Mouse (Mus musculus): Measurements from ENCODE around the gene Chmp5. TPM values are rescaled to one million over a fixed set of nuclear protein-coding genes. Genes with fewer than 3 reads are reported as not detected.
"Not testable (repeated sequence)": the region's sequence is repeated elsewhere in the genome, so short reads cannot be mapped to it uniquely, and the experiment has no call there.

Chmp5 gene
- total RNA-seq (2021): 100 to 1,000 TPM in 1 of 2 experiments, 10 to 100 TPM in 1; 95.1 to 114 TPM
- long read RNA-seq, experiment 1, transcript Chmp5-201 (8 exons, 1,519 nt): major isoform, 58 of 61 reads
- long read RNA-seq, experiment 1, partial matches to known transcripts: 3 of 61 reads
- long read RNA-seq, experiment 1, other reads (novel, unspliced or antisense): 0 of 61 reads
- long read RNA-seq, experiment 2, transcript Chmp5-201 (8 exons, 1,519 nt): major isoform, 207 of 211 reads
- long read RNA-seq, experiment 2, partial matches to known transcripts: 2 of 211 reads
- long read RNA-seq, experiment 2, other reads (novel, unspliced or antisense): 2 of 211 reads

DNA sequence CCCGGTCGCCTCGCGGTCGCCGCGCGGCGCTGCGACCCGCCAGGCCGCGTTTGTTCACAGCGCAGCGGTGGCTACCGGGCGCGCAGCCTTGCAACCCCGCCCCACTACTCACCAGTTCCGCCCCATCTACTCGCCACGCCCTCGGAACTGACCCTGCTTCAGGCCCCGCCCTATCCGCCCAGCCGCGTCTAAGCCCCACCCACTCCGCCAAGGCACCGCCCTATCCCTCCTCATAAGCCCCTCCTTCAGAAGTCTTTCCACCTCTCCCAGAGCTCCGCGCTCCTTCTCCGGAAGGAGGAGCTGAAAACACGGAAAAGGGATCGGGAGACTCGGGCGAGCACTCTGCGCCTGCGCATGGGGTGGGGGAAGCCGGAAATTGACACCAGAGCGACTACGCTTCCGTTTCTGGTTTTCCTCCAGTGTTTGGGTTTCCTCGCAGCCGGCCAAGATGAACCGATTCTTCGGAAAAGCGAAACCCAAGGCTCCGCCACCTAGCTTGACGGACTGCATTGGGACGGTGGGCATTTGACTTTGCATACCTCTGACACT lies at the start of gene Chmp5, which contains the start of gene Bag1:
Gene Chmp5, plus strand, starts transcription at position 248 of the 549 bp plus-strand sequence.
Gene Bag1, minus strand, starts transcription at position 135 of the 549 bp plus-strand sequence.
- peak; percentile 98 to 99 for DNase-seq (ENCODE audit: low spot score in 2 of 2)

DNA sequence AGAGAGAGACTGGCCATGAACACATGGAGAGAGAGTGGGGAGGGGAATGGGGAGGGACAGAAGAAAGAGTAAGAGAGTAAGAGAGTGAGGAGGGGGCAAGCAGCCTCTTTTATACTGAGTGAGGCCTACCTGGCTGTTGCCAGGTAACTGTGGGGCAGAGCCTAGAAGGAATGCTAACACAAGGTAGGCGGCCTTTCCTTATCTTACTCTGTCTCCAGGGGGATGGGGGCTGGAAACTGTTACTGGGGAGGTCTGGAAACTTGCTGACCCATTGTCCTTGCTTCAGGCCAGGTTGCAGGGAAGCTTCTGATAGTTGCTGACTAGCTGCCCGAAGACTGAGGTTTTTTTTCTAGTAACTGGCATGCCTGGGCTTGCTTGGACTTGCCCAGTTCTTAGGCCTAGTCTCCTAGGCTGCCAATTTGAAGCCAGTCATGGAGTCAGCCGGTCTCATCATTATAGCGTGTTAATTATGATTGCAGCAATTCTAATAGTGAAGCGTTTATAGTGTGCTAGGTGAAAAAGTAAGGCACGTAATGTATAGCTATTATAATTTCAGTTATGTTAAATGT lies 49.6 kb upstream of the Chmp5 start:
- DNase-seq (ENCODE audit: low spot score in 2 of 2): no peak

DNA sequence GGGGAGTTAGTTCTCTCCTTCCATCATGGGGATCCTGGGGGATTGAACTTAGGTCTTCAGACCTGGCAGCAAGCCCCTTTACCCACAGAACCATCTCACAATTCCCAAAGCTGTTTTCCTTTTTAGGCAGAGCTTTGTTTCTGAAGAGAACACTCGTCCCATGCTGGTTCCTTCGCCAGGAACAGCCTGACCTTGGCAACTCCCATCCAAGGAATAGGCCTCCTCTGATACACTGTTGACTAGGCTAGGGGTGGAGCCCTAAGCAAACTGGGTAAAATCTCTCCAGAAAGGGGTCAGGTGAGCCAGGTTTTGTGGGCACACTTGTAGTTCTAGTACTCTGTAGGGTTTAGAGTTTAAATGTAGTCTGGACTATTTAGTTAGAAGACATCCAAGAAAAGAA lies 48.9 kb upstream of the Chmp5 start:
- DNase-seq (ENCODE audit: low spot score in 2 of 2): no peak

DNA sequence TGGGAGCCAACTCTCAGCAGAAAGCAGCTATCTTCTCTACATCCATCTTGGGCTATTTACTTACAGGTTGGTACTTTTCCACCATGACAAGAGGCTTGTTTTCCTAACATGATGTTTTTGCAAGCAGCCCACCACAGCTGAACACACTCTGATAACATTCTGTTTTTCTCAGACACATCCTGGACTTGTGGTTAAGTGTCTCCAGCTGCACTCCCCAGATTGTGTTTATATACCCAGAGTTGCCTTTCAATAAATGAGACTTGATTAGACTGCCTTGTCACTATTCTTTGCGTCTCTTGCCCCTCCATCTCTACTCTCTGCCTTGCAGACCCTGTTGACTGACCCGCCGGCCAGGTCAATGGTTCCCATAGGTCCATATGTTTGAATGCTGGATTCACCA lies 48.1 kb upstream of the Chmp5 start:
- no peak for DNase-seq (ENCODE audit: low spot score in 2 of 2)

DNA sequence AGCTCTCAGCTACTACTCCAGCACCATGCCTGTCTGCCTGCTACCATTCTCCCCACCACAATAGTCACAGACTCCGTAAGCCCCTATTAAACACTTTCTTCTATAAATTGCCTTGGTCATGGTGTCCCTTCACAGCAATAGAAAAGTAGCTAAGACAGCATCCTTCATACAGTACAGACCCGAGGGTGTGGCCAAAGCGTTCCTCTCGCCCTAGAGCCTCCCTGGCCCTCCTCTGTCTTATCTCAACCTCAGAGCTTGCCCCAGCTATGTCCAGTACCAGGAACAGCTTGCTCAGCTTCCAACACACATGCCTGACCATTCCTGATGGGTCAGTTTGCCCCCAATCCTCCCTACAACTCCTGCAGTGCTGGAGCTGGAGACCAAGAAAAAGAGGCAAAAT lies 47.6 kb upstream of the Chmp5 start:
- DNase-seq (ENCODE audit: low spot score in 2 of 2): no peak

DNA sequence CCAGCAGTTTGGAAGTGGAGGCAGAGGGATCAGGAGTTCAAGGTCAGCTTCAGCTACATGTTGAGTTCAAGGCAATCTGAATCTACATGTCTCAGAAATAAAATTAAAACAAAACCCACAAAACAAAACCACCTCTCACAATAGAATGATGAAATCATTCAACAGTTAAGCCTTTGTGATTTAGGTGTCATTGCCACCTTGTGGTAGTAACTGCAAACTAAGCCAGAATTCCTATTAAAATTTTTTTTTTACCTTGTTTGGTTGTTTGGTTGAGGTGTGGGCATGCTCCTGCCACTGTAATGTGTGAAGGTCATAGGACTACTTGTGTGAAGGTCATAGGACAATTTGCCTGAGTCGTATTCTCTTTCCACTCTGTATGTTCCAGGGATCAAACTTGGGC lies 41.9 kb upstream of the Chmp5 start:
- DNase-seq (ENCODE audit: low spot score in 2 of 2): no peak

DNA sequence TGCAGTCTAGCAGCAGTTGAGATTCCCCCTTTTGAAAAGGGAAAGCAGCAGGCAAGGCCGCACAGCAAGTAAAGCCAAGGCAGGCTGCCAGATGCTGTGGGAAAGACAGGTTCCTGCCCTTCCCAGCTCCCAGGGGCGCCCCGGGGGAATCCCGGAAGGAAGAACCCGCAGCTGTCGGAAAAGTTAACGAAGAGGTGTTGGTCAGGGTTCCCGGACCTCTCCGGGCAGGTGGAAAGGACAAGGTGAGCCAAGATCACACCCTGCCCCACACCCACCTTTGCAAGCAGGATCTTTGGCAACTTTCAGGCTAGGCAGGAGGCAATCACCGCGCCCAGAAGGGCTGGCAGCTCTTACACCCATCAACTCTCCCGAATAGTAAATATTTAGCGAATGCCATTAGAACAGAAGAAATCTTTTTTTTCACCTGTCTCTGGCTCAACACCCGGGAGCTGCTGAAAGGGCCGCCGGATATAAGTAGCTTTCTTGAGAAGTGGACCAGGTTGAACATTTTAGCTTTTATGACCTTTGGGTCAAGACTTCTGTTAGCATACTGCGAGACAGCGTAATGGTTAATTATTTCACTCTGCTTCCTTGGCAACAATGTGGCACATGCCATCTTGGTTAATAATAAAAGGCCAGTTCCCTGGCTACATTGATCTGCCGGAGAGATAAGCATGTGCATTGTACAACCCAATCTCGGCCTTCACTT lies 39.8 kb upstream of the Chmp5 start:
- DNase-seq (ENCODE audit: low spot score in 2 of 2): no peak

DNA sequence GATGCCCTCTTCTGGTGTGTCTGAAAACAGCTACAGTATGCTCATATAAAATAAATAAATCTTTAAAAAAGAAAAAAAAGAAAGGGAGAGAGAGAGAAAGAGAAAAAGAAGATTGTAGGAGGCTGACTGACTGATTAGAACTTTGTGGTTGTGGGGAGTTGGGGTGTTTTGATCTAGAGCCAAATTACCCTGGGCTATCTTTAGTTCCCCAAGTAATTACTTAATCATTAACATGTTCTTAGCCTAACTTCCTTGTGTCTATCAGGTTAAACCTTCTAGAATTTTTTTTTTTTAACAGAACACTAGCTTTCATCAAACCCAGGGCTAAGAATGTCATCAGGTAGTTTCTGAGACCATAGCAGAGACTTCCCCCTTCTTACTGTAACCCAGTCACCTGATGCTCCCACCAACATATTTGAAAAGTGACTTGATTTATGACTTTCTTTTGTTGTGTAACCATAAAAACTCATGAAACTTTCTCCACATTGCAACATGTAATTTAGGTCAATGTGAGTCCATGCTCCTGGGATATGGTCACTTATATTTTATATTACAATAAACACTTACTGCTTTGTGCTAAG lies 33.8 kb upstream of the Chmp5 start:
- DNase-seq (ENCODE audit: low spot score in 2 of 2): no peak

DNA sequence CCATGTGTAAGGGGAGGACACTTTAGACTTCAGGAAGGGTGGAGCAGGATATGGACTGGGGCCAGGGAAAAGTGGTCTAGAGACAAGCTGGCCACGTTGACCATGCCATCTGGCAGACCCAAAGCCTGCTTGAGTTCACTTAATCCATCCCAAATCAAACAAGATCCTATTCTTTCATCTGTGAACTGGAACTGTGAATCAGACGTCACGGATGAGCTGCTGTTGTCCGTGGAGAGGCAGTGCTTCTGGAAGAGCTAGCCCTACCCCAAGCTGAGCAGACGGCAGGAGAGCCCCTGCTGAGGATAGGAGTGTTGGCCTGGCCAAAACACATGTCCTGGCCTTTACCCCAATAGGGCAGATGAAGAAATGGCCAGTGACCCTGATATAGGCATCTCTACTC lies 32.3 kb upstream of the Chmp5 start:
- no peak for DNase-seq (ENCODE audit: low spot score in 2 of 2)

DNA sequence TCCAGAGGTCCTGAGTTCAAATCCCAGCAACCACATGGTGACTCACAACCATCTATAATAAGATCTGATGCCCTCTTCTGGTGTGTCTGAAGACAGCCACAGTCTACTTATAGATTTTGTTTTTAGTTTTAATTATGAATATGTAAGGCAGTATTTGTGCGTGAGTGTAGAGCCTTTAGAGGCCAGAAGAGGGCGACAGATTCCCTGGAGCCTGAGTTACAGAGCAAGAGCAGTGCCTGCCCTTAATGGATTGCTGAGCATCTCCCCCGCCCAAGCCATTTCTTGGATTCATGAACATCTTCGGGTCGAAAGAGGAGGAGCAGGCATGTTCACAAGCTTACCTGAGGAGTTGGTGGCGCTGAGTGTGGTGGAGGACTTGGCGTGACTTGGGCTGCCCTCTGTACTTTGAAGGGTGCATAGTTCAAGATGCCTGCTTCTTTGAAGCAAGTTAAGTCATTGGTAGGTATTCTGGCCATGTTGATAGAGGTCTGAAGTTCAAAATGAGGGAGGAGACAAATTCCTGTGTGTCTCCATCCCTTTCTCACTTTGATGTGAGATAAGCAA lies 31.5 kb upstream of the Chmp5 start:
- no peak for DNase-seq (ENCODE audit: low spot score in 2 of 2)

DNA sequence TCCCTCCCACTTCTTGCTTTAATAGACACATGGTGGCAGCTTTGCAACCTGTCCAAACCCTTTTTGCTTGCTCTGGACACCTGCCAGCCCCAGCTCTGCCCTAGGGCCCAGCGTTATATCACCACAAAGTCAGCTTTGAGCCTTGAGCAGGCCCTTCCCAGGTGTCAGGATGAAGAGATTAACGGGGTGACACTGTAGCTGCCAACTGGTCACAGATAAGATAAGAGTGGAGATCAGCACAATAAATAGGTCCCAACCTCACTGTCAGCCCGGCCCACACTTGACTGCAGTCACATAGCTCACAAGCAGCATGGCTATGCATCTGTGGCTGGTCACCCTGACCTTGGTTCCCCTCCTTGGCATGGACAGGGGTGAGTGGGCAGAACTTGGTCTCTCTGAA lies 28.4 kb upstream of the Chmp5 start, which contains the start of gene Spink4:
Gene Spink4, plus strand, starts transcription at position 268 of the 400 bp plus-strand sequence.
- DNase-seq (ENCODE audit: low spot score in 2 of 2): no peak

DNA sequence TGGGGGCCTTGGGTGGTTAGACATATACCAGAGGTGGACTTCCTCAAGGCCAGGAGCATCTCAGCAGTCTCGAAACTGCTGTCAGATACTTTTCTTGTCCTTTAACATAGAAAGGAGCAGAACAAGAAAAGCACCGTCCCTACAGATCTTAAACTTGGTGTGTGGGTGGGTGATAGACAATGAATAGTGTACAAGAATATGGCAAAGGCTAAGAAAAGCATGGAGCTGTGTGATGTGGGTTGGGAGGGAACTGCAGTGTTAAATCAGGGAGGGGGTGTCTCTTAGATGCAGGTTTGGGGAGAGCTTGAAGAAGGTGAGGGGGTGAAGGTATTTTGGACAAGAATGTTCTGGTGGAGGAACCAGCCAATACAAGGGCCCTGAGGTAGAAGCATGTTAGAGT lies 27.6 kb upstream of the Chmp5 start:
- no peak for DNase-seq (ENCODE audit: low spot score in 2 of 2)

DNA sequence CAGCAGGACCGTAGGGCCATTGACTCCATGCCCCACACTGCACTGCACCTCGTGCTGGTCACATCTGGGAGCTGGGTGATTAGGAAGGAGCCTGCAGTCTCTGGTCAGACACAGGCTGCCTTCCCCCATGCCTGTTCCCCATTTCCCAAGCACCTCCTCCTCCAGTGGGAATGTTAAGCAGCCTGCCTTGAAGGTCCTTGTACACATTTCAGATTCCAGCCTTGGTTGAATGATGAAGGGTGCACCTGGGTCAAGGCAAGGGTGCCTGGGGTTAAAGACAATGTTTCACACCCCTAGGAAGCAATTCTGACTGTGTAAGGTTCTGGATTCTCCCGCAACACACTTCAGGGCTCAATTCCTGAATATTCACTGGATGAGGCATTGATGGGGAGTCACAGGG lies 26.9 kb upstream of the Chmp5 start:
- no peak for DNase-seq (ENCODE audit: low spot score in 2 of 2)

DNA sequence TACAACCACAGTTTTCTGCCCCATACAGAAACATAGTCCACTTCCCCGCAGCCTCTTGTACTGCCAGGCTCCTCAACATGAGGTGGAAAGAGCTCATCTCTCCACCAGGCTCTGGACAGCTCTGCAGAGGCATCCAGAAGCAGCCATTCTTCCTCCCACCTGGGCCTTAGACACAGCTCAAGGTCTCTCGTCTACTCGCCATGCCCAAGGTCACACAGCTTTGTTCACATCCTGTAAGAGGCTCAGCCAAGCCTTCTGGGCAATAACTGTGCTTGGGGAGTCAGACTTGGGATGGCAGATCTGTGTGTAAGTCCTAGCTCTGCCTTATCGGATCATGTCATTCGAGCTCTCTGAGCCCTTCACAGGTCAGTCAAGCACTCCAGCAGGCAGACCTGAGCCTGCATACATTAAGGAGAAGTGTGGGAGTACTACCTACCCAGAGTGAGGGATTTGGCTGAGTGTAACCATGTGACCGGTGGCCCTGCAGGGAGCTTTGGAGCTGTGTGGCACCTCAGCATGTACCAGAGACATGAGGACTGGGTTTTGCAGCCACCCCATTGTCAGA lies 25.0 kb upstream of the Chmp5 start:
- no peak for DNase-seq (ENCODE audit: low spot score in 2 of 2)

DNA sequence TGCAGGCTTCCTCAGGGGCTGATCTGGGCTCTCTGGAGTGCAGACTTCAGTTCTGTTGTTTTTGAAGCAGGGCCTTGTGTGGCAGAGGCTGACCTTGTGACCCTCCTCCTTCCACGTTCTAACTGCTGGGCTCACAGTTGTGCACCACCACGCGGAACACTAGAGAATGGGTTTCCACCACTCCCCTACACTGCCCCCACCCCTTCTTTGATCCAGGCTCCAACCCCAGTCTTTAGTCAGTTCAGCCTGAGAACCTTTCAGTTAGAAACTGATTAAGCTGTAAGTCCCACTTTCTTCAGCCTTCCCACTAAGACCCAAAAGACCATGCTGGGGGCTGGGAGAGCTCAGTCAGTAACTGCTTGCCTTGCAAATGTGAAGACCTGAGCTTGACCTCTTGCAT lies 22.6 kb upstream of the Chmp5 start:
- no peak for DNase-seq (ENCODE audit: low spot score in 2 of 2)

DNA sequence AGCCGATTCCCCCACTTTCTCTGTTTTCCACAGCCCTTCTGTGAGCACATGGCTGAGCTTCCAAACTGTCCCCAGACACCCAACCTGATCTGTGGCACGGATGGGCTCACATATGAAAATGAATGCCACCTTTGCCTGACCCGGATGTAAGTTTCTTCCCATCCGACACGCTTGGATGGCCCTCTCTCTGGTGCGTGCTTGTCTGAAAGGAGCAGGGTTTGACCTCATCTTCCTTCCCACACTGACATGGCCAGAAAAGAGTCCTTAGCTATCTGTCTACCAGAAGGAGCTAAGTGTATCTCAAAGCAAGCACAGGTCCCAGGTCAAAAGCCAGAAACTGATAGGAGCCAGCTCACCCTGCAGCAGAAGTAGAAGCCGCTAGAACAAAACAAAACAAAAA lies 19.2 kb upstream of the Chmp5 start:
- DNase-seq (ENCODE audit: low spot score in 2 of 2): no peak

DNA sequence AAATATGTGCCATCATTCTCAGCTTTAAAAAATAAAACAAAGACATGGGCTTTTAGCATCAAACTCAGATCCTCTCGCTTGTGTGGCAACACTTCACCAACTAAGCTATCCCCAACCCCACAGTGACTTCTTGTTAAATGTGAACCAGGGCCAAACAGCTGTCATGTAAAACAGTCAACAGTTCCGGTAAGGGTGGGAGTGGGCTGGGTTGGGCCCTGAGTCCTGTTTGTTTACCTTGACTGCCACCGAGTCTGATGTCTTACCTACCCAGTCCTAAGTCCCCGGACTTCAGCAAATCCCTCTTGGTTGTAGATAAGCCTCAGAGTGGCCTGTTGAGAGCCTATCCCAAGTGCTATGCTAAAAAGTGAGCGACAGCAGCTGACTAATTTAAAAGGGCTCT lies 14.5 kb upstream of the Chmp5 start:
- DNase-seq (ENCODE audit: low spot score in 2 of 2): no peak

DNA sequence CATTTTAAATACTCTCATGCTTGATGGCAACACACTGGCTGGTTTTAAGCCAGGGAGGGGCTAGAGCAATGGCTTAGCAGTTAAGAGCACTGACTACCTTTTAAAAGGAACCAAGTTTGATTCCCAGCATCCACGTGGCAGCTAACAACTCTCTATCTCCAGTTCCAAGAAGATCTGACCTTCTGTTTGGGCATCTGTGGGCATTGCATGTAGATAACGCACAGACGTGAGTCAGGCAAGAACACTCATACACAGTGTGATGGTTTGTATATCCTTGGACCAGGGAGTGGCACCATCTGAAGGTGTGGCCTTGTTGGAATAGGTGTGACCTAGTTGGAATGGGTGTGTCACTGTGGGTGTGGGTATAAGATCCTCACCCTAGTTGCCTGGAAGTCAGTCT lies 13.8 kb upstream of the Chmp5 start:
- DNase-seq (ENCODE audit: low spot score in 2 of 2): not testable (repeated sequence)

DNA sequence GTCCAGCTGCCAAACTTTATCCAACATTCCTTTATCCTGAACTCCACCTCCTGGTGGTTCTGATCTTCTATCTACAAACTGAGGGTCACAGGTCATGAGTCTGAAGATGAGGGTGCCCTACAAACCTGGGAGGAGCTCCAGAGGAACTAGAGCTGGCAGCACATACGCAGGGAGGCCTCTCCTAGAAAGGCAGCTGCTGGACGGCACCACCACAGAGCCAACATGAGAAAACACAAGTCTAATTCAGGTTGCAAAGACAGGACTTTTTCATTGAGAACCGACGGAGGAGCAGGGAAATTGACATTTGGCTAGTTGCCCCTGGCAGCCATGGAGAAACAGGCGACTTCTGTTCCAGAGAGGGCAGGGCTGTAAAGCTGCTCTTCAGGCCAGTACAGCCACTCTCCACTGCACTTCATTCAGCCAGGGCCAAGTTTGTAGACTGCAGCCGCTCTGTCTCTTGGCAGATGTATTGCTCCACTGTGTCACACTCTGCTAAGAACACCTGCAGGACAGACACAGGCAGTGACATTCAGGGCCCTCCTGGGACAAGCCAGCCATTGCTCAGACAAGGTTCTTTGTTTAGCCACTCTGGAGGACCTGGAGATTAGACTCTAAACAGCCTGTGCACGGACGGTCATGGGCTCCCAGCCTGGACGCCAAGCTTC lies 11.9 kb upstream of the Chmp5 start:
- peak in 1 of 2 experiments; percentile 28 for DNase-seq (ENCODE audit: low spot score in 2 of 2)

DNA sequence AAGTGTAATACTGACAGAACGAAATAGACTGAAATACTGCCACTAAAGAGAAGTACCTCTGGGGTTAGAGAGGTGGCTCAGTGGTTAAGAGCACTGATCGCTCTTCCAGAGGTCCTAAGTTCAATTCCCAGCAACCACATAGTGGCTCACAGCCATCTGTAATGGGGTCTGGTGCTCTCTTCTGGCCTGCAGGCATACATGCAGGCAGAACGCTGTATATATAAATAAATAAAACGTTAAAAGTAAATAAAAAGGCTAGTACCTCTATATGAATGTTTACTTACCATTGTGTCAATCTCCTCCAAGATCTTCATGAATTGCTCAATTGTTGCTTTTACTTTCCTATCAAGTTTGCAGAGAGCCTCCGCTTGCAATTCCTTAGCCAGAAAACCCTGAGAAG lies 9.4 kb upstream of the Chmp5 start:
- no peak for DNase-seq (ENCODE audit: low spot score in 2 of 2)

Measured in adrenal gland, adult 18-20 months (tissue).